Mouse (Mus musculus) heart, postnatal 0 days (tissue): ENCODE measurements at regions not wholly inside any gene's neighbourhood (a gene's known extent, or its start where the extent isn't known, plus 50 kb on each side); places are given as distances from the start of the nearest gene placed in this dataset.

Experiments
- CTCF ChIP-seq: IDR thresholded peaks from 2 replicates; pipeline ENCODE4 v1.5.1; 2016; ENCODE audit warnings: antibody characterized with exemption, control low read depth, low read depth
- EP300 ChIP-seq: IDR thresholded peaks from 2 replicates; pipeline ENCODE4 v1.6.1; 2016; ENCODE audit warnings: antibody characterized with exemption, low read depth

DNA sequence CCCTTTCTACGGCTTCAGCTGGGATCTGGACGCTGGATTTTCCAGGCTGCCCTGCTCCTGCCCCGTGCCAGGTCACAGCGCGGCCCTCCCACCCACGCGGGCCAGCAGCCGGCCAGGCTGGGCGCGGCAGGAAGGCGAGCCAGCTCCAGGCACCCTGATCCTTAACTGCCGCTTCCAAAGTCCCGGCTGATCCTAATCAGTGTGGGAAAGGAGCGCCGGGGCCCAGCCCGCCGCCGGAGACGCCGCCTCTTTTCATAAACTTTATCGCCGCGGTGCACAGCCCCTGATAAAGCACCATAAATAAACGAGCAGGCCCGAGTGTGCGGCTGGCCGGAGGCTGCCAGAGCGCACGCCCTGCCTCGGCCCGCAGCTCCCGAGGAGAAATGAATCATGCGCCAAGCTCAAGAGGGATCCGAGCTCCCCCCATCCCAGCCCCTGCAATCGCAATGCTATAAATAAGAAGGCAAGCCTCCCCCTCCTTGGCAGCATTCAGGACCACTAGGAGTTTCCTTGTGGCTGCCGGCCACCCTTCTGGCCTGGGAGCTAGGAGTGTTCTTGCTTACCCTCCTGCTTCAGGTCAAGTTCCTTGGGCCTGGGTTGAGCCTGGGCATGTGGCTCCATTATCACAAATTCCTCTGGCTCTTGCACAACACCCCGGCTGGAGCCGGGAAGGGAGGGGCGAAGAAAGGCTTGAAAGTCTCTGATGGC, 118.1 kb upstream of the Hes1 start:
- TF ChIP-seq CTCF (no peak), EP300 (peak; percentile 93; the same call in 1 of the 2 replicates)
